Mouse (Mus musculus): ENCODE measurements around the gene Slc13a4. TPM values are rescaled to one million over a fixed set of nuclear protein-coding genes. Genes with fewer than 3 reads are reported as not detected.
A peak's percentile ranks its signal among the peaks of the same experiment; 100 is the strongest.

Gene Slc13a4
- polyA plus RNA-seq, 1 experiment: 1.1 TPM

- Histone ChIP-seq H3K27ac (ENCODE audit: insufficient read depth, low read length) (no peak overlapping the region), H3K9me3 (replicated peaks; ENCODE audit: control insufficient read depth, insufficient read depth, low read length, poor library complexity, severe bottlenecking) (no peaks in the 10 kb centered on the region)
- TF ChIP-seq CTCF (IDR thresholded peaks at IDR 0.05; ENCODE audit: low read depth, low read length) (no peak), POLR2A (IDR thresholded peaks at IDR 0.05; ENCODE audit: insufficient read depth, low read length) (no peak), EP300 (IDR thresholded peaks at IDR 0.05; ENCODE audit: insufficient read depth, low read depth, low read length) (no peak)
Observed at GRCm38 (mm10) chr6:35260531-35260930, 47.4 kb downstream of the Slc13a4 start.

GRCm38 (mm10) chr6:35259526-35259925 is 48.4 kb downstream of the Slc13a4 start:
- Histone ChIP-seq H3K36me3 (ENCODE audit: control insufficient read depth, insufficient read depth, low read length, poor library complexity, severe bottlenecking) (peaks cover 14% of the 10 kb centered on the region), H3K4me1 (ENCODE audit: control insufficient read depth, insufficient read depth, low read length) (no peaks in the 10 kb centered on the region), H3K9ac (ENCODE audit: low read depth, poor library complexity, severe bottlenecking) (no peak overlapping the region), H3K27ac (ENCODE audit: insufficient read depth, low read length) (no peak overlapping the region), H3K9me3 (replicated peaks; ENCODE audit: control insufficient read depth, insufficient read depth, low read length, poor library complexity, severe bottlenecking) (no peaks in the 10 kb centered on the region), H3K4me3 (ENCODE audit: low read depth, low read length) (no peak overlapping the region), H3K27me3 (ENCODE audit: control insufficient read depth, insufficient read depth, low read length, poor library complexity, severe bottlenecking) (no peaks in the 10 kb centered on the region)
- TF ChIP-seq POLR2A (IDR thresholded peaks at IDR 0.05; ENCODE audit: insufficient read depth, low read length) (no peak), EP300 (IDR thresholded peaks at IDR 0.05; ENCODE audit: insufficient read depth, low read depth, low read length) (no peak), CTCF (IDR thresholded peaks at IDR 0.05; ENCODE audit: low read depth, low read length) (no peak)

More at GRCm38 (mm10) chr6:35260531-35260930, 47.4 kb downstream of the Slc13a4 start:
- no peak overlapping the region for H3K4me3 ChIP-seq (ENCODE audit: low read depth, low read length)
- H3K4me1 ChIP-seq (ENCODE audit: control insufficient read depth, insufficient read depth, low read length): no peaks in the 10 kb centered on the region
- peaks cover 14% of the 10 kb centered on the region for H3K36me3 ChIP-seq (ENCODE audit: control insufficient read depth, insufficient read depth, low read length, poor library complexity, severe bottlenecking)
- no peak overlapping the region for H3K9ac ChIP-seq (ENCODE audit: low read depth, poor library complexity, severe bottlenecking)
- H3K27me3 ChIP-seq (ENCODE audit: control insufficient read depth, insufficient read depth, low read length, poor library complexity, severe bottlenecking): no peaks in the 10 kb centered on the region

DNA sequence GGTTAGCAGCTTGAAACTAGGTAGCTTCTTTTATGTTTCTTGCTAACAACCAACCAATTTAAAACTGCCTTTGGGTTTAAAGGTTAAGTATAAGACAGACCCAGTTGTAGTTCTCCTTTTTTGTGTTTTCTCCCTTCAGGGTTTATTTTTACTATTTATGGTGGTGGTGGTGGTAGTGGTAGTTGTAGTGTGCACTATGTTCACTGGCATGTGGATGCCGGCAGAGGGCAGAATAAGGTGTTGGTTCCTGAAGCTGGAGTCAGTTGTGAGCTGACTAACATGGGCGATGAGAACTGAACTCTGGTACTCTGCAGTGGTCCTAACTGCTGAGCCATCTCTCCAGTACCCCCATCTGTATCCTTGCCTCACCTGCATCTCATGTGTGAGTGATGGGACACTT is 49.0 kb downstream of the Slc13a4 start:
- no peak overlapping the region for H3K9ac ChIP-seq (ENCODE audit: low read depth, poor library complexity, severe bottlenecking)
- H3K4me1 ChIP-seq (ENCODE audit: control insufficient read depth, insufficient read depth, low read length): no peaks in the 10 kb centered on the region
- no peak for TF ChIP-seq EP300 (IDR thresholded peaks at IDR 0.05; ENCODE audit: insufficient read depth, low read depth, low read length)
- TF ChIP-seq CTCF (IDR thresholded peaks at IDR 0.05; ENCODE audit: low read depth, low read length): peak; percentile 15
- TF ChIP-seq POLR2A (IDR thresholded peaks at IDR 0.05; ENCODE audit: insufficient read depth, low read length): no peak
- no peaks in the 10 kb centered on the region for H3K27me3 ChIP-seq (ENCODE audit: control insufficient read depth, insufficient read depth, low read length, poor library complexity, severe bottlenecking)
- H3K27ac ChIP-seq (ENCODE audit: insufficient read depth, low read length): no peak overlapping the region
- H3K9me3 ChIP-seq (replicated peaks; ENCODE audit: control insufficient read depth, insufficient read depth, low read length, poor library complexity, severe bottlenecking): no peaks in the 10 kb centered on the region
- peaks cover 14% of the 10 kb centered on the region for H3K36me3 ChIP-seq (ENCODE audit: control insufficient read depth, insufficient read depth, low read length, poor library complexity, severe bottlenecking)
- no peak overlapping the region for H3K4me3 ChIP-seq (ENCODE audit: low read depth, low read length)

- TF ChIP-seq CTCF (IDR thresholded peaks at IDR 0.05; ENCODE audit: low read depth, low read length) (no peak), POLR2A (IDR thresholded peaks at IDR 0.05; ENCODE audit: insufficient read depth, low read length) (no peak), EP300 (IDR thresholded peaks at IDR 0.05; ENCODE audit: insufficient read depth, low read depth, low read length) (no peak)
- H3K4me1 ChIP-seq (ENCODE audit: control insufficient read depth, insufficient read depth, low read length): no peaks in the 10 kb centered on the region
- no peaks in the 10 kb centered on the region for H3K27me3 ChIP-seq (ENCODE audit: control insufficient read depth, insufficient read depth, low read length, poor library complexity, severe bottlenecking)
- H3K27ac ChIP-seq (ENCODE audit: insufficient read depth, low read length): no peak overlapping the region
- H3K4me3 ChIP-seq (ENCODE audit: low read depth, low read length): no peak overlapping the region
- H3K9me3 ChIP-seq (replicated peaks; ENCODE audit: control insufficient read depth, insufficient read depth, low read length, poor library complexity, severe bottlenecking): no peaks in the 10 kb centered on the region
- H3K36me3 ChIP-seq (ENCODE audit: control insufficient read depth, insufficient read depth, low read length, poor library complexity, severe bottlenecking): peaks cover 14% of the 10 kb centered on the region
- no peak overlapping the region for H3K9ac ChIP-seq (ENCODE audit: low read depth, poor library complexity, severe bottlenecking)
Observed at GRCm38 (mm10) chr6:35257626-35258190, 50.2 kb downstream of the Slc13a4 start.

- peaks cover 8% of the 10 kb centered on the region for H3K36me3 ChIP-seq (ENCODE audit: control insufficient read depth, insufficient read depth, low read length, poor library complexity, severe bottlenecking)
- H3K4me1 ChIP-seq (ENCODE audit: control insufficient read depth, insufficient read depth, low read length): no peaks in the 10 kb centered on the region
- no peaks in the 10 kb centered on the region for H3K9me3 ChIP-seq (replicated peaks; ENCODE audit: control insufficient read depth, insufficient read depth, low read length, poor library complexity, severe bottlenecking)
- no peaks in the 10 kb centered on the region for H3K27me3 ChIP-seq (ENCODE audit: control insufficient read depth, insufficient read depth, low read length, poor library complexity, severe bottlenecking)
- no peak overlapping the region for H3K27ac ChIP-seq (ENCODE audit: insufficient read depth, low read length)
- TF ChIP-seq CTCF (IDR thresholded peaks at IDR 0.05; ENCODE audit: low read depth, low read length): no peak
- no peak for TF ChIP-seq EP300 (IDR thresholded peaks at IDR 0.05; ENCODE audit: insufficient read depth, low read depth, low read length)
- no peak for TF ChIP-seq POLR2A (IDR thresholded peaks at IDR 0.05; ENCODE audit: insufficient read depth, low read length)
- H3K4me3 ChIP-seq (ENCODE audit: low read depth, low read length): no peak overlapping the region
- no peak overlapping the region for H3K9ac ChIP-seq (ENCODE audit: low read depth, poor library complexity, severe bottlenecking)
Observed at GRCm38 (mm10) chr6:35256691-35257090, 51.2 kb downstream of the Slc13a4 start.

DNA sequence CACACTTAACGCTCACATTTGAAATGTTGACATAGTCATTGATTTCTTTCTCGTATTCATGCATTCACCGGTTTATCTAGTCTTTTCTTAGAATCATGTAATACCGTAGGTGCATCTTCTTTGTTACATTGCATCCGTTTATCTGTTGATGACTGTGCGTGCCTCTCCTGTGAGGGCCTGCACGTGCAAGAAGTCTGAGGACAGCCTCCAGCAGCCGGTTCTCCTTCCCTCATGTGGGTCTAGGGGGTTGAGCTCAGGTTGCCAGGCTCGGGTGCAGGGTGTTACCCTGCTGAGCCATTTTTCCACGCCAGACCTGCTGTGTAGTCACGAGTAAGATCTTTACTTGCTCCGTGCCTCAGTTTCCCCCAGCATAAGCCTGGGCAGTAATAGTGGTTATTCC is 52.9 kb downstream of the Slc13a4 start:
- Histone ChIP-seq H3K9ac (ENCODE audit: low read depth, poor library complexity, severe bottlenecking) (no peak overlapping the region), H3K27ac (ENCODE audit: insufficient read depth, low read length) (no peak overlapping the region), H3K36me3 (ENCODE audit: control insufficient read depth, insufficient read depth, low read length, poor library complexity, severe bottlenecking) (no peaks in the 10 kb centered on the region; the same call in 1 of the 2 replicates), H3K4me1 (ENCODE audit: control insufficient read depth, insufficient read depth, low read length) (no peaks in the 10 kb centered on the region), H3K9me3 (replicated peaks; ENCODE audit: control insufficient read depth, insufficient read depth, low read length, poor library complexity, severe bottlenecking) (no peaks in the 10 kb centered on the region), H3K4me3 (ENCODE audit: low read depth, low read length) (no peak overlapping the region), H3K27me3 (ENCODE audit: control insufficient read depth, insufficient read depth, low read length, poor library complexity, severe bottlenecking) (no peaks in the 10 kb centered on the region)
- TF ChIP-seq POLR2A (IDR thresholded peaks at IDR 0.05; ENCODE audit: insufficient read depth, low read length): no peak
- no peak for TF ChIP-seq EP300 (IDR thresholded peaks at IDR 0.05; ENCODE audit: insufficient read depth, low read depth, low read length)
- no peak for TF ChIP-seq CTCF (IDR thresholded peaks at IDR 0.05; ENCODE audit: low read depth, low read length)

Measured in ES-Bruce4 (cell line).